Mouse (Mus musculus): ENCODE measurements around the gene Gtpbp1.
"Not testable (repeated sequence)": the region's sequence is repeated elsewhere in the genome, so short reads cannot be mapped to it uniquely, and the experiment has no call there.

Gene Gtpbp1

DNA sequence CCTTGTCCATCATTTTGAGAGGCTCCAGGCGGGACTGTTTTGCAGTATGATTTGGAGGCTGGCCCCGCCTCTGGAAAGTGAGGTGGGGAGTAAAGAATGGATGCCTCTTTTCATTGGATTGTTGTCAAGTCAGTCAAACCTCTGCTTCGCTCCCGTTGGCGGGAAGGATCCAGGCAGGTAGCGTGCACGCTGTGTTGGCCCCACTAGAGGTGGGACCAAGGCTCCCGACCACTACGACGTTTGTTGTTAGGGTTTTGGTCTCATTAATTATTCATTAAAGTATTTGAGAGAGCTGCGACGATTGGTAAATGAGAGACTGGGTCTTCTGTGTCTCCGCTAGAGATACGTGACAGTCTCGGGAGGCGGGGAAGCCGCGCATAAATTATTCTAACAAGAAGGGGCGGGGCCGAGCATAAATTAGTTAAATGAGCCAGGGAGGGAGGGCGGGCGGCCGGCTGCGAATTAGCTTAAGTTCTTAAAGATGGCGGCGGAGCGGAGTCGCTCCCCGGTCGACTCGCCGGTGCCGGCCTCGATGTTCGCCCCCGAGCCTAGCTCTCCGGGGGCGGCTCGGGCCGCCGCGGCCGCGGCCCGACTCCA, at the start of gene Gtpbp1:
Gtpbp1 (plus strand) TSS at position 420 of the 597 bp plus-strand sequence.
- DNase-seq (ENCODE audit: low read depth) = peak; percentile 100

DNA sequence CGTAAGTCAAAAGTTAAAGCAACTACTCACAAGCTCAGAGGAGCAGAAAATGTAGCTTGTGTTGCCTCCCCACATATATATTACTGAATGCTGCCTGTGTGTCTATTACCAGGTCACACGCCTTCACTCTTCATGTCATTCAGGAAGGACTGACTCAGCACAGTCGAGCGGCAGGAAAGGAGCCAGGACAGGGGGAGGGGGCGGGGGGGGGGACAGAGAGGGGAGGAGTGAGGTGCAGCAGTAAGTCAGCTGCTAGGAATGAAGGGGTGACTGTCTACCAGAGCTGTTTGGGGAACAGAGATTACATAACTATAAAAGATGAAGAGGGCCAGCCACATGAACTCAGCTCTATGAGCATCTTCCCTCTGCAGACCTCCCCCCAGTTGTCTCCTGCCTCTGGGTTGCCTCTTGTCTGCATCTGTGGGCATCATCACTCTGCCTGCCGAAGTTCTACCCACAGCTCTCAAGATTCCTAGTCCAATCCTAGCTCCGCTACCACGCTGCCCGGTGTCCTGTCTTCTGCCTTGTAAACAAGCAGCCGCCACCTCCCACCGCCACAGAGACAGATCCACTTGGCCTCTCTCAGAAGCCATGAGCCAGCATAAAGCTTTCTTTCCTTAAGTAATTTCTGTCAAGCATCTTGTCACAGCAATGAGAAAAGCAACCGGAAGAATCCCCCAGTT, 49.4 kb upstream of the Gtpbp1 start:
- no peak for DNase-seq (ENCODE audit: low read depth)

DNA sequence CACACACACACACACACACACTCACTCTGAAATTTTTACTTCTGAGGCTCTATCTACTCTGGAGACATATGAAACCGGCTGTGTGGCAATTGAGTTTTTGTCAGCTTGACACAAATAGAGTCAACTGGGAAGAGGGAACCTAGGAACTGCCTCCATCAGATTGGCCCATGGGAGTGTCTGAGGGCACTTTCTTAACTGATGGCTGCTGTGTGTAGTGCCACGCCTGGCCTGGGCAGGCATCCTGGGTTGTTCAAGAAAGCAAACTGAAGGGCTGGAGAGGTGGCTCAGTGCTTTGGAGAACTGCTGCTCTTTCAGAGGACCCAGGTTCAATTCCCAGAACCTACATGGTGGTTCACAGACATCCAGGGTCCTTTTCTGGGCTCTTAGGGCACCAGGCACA, 45.2 kb upstream of the Gtpbp1 start:
- DNase-seq (ENCODE audit: low read depth) = no peak

DNA sequence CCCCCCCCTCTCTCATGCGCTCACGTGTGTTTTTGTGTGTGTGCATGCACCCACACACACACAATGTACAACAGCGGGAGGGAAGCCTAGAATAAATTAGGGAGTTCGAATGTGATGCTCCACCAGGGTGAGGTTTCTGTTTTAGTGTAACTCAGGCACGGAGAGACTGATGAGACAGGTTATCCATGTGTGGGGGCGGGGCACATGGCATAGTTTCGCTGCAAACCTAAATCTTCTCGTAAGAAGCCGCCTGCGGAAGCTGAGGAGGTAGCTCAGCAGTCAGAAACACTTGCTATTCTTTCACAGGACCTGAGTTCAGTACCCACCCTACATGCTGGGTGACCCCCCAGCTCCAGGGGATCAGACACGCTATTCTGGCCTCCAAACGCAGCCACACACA, 42.5 kb upstream of the Gtpbp1 start:
- no peak for DNase-seq (ENCODE audit: low read depth)

DNA sequence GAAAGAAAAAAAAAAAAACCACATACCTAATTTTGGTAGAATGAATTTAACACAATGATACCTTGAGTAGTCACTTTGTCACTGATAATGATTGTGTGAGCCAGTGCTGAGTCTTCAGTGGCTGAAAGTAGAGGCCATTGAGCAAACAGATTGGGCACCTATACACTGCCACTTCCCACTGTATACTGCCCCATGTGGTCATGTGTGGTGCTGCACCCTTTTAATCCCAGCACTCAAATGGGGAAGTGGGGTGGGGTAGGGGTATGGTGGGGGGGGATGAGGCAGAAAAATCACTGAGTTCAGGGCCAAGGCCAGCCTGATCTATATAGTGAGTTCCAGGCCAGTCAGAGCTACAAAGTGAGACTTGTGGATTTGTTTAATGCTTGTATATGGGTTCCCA, 40.1 kb upstream of the Gtpbp1 start:
- no peak for DNase-seq (ENCODE audit: low read depth)

DNA sequence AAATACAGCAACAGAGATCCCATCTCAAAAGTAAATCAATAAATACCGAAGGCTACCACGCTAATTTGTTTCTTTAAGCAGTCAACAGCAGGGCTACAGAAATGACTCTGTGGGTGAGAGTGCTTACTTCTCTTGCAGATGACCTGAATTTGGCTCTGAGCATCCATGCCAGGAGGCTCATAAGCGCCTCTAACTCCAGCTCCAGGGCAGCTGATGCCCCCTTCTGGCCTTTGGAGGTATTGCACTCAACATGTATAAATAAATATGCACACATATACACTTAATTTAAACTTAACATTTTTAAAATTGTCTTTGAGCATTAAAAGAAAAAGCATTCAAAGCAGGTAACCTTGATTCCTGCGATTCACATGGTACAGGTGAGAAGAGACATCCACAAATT, 39.2 kb upstream of the Gtpbp1 start:
- no peak for DNase-seq (ENCODE audit: low read depth)

DNA sequence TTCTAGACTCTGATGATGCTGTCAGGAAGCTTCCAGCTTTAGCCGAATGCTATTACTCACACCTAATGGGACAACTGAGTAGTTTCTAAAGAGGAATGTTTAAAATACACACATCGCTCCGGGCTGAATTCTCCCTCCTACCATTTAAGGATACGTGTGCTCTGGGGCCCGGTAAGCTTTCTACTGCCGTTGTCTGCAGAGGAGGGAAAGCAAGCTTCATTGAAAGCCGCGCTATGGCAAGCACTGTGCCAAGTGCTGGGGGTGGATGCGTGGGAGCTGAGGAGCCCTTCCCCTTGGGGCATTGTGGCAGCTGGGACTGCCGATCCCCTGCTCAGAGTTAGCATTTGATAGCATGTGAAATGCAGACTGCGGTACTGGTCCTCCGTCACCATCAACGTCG, 34.2 kb upstream of the Gtpbp1 start:
- no peak for DNase-seq (ENCODE audit: low read depth)

DNA sequence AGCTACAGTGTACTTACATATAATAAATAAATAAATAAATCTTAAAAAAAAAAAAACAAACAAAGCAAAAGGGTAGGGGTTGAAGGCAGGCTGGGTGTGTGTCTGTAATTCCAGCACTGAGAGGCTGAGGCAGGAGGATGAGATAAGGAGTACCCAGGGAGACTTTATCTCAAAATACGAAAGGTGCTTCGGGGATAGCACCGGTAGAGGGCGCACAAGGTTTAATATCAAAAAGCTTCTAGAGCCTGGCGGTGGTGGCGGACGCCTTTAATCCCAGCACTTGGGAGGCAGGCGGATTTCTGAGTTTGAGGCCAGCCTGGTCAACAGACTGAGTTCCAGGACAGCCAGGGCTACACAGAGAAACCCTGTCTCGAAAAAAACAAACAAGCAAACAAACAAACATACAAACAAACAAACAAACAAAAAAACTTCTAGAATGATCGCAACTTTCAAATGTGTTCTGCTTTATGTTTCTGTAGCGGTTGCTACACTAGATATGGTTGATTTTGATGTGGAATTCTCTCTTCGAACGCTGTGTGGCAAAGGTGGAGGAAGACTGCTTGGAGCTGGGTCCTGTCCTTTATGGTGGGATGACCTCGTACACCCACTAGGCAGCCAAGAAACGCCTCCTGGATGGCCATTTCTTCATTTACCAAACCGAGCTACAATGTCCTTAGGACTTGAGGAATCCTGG, 32.7 kb upstream of the Gtpbp1 start:
- peak; percentile 94 for DNase-seq (ENCODE audit: low read depth)

DNA sequence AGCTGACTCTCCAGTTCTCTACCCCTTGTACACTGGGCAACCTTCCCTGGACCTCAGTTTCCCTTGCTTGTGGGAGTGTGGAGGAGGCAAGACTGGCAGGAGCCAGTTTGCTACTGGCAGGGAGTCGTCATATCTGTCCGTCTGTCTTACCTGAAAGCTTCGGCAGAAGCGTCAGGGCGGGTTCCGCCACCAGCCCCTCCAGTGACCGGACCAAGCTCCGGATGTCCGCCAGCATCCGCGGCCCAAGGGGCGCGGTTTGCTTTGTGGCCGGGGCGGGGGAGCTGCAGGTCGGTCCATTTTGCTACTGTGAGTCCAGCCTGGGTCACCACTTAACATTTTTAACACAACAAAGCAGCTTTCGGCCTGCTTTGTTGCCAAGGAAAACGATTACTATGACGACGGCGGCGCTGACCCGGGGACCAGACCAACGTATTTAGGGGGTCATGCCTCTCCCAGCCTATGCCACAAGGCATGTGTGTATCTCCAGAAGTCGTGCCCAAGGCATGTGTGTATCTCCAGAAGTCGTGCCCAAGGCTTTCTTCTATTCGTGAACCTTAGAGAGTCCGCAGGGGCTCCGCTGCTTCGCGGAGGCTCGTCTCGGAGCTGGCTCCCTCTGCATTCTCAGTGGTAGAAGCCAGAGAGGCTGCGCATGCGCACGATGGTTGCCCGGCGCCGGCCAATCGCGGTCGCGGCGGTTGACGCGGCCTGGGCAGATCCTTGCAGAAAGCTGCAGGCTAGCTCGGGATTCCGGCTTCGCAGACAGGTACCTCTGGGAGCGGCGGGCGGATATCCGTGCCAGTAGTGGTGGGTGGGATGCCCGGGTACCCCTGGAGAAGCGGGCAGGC, 31.9 kb upstream of the Gtpbp1 start, which contains the start of the genes Fam227a and Cby1:
Fam227a (minus strand) TSS at position 426 of the 845 bp plus-strand sequence.
Cby1 (plus strand) TSS at position 669 of the 845 bp plus-strand sequence.
- peak; percentile 87 for DNase-seq (ENCODE audit: low read depth)

DNA sequence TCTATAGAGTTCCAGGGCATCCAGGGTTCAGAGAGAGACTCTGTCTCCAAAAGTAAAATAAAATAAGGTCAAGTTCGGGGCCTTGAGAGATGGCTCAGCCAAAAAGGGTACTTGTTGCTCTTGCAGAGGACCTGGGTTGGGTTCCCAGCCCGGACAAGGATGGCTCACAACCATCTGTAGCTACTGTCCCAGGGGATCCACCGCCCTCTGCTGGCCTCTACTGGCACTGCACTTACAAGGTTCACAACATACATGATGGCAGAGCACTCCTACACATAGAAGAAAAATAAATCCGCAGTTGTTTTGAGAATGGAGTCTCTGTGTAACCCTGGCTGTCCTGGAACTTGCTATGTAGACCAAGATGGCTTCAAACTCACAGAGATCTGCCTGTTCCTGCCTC, 28.8 kb upstream of the Gtpbp1 start:
- DNase-seq (ENCODE audit: low read depth) = no peak

DNA sequence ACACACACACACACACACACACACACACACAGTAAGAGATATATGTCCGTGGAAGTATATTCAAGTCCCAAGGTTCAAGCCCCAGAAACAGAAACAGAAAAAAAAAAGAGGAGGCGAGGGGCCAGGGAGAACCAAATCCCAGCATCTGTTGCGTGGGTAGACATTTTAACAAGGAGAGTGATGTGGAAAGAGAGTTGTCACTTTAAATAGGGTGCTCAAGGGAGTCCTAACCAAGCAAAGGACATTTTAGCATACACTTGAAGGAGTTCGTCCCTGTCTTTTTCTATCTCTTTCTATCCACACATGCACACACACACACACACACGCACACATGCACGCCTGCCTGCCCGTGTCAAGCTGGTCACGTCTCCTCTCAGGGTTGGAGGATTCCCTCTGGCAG, 26.0 kb upstream of the Gtpbp1 start:
- no peak for DNase-seq (ENCODE audit: low read depth)

DNA sequence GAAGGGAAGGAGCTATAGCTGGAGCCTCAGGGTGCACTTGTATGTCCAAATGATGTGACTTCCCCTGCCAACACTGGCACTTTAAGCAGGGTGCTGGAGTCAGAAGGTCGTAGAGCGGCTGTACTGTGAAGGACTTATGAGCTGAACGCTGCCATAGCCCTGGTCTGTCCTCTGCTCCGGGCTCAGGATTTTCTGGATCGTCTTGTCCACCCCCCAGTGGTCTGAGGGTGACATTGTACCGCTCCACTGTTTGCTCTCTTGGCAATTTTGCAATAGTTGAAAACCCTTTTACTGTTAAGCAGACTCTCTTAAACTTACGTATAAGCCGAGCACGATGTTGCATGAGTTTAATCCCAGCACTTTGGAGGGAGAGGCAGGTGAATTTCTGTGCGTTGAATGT, 21.4 kb upstream of the Gtpbp1 start:
- DNase-seq (ENCODE audit: low read depth) = no peak

DNA sequence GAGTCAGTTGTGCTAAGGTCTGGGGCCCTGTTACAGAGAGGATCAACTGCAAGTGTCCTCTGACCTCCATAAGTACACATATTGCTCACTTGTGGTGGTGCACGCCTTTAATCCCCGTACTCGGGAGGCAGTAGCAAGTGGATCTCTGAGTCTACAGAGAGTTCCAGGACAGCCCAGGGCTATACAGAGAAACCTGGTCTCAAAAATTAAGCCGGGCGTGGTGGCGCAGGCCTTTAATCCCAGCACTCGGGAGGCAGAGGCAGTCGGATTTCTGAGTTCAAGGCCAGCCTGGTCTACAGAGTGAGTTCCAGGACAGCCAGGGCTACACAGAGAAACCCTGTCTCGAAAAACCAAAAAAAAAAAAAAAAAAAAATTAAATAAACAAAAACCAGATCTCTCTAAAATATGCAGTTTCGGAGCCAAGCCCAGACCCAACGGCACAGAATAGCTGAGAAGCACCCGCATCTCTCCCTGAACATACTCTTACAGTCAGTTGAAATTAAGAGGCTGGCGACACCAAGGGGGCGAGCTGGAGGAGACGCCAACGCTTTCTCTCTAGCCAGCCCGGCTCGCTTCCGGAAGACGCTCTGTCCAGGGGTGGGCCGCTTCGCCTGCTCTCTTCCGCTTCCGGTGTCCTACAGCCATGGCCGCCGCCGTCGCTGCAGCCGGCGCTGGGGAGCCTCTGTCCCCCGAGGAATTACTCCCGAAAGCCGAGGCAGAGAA, 20.2 kb upstream of the Gtpbp1 start, which contains the start of gene Tomm22:
Tomm22 (plus strand) TSS at position 613 of the 723 bp plus-strand sequence.
- DNase-seq (ENCODE audit: low read depth) = peak; percentile 81

DNA sequence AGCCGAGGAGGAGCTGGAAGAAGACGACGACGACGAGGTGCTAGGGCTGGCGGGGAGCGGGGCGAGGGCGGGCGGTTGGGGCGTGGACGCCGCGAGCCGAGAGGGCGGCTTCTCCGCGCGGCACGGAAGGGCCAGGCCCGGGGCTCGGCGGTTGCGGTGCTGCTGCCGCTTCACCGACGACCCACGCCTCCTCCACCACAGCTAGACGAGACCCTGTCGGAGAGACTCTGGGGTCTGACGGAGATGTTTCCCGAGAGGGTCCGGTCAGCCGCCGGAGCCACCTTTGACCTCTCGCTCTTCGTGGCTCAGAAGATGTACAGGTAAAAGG, 19.7 kb upstream of the Gtpbp1 start:
- DNase-seq (ENCODE audit: low read depth) = no peak

DNA sequence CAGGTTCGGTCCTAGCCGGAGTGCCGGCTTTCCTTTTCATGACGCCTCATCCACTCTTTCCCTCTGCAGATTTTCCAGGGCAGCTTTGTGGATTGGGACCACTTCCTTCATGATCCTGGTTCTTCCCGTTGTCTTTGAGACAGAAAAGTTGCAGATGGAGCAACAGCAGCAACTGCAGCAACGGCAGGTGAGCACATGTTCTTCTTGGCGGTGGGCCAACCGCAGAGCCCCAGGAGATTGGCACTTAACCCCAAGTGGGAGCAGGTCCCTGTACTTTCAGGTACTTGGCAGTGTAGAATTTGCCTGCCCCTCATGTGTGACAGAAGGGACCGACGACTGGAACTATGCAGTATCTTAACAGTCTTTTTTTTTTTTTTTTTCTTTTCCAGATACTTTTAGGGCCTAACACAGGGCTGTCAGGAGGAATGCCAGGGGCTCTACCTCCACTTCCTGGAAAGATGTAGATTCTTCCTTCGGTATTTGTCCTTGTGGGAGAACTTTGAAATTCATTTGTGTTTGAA, 18.8 kb upstream of the Gtpbp1 start:
- not testable (repeated sequence) for DNase-seq (ENCODE audit: low read depth)

DNA sequence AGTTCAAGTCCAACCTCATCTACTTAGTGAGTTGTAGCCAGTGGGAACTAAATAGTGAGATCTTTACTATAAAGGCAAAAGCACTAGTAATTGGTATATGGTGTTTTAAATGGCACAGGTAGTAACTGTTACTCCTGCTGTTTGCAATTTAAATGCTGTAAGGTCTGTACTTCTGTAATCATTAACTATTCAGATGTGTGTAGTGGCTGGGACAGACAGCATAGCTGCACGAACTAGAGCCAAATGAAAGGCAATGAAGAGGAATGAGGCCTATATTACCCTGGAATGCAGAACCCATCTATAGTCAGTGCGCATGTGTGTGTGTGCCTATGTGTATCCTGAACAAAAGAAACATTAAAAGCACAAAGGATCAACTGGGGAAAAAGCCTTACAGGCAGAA, 12.7 kb upstream of the Gtpbp1 start:
- no peak for DNase-seq (ENCODE audit: low read depth)

DNA sequence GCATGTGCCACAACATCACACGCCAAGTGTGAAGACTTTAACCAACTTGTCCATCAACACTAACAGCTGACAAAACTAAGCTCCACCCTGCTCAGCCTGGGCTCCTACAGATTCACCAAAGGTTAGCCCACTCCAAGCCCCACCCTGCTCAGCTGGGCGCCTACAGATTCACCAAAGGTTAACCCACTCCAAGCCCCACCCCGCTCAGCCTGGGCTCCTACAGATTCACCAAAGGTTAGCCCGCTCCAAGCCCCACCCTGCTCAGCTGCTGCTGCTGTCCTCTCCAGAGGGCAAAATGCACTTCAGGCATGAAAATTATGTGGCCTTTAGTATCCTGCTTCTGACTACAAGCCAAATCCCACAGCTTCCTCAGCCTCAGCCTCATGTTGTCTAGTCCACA, 8.7 kb upstream of the Gtpbp1 start:
- DNase-seq (ENCODE audit: low read depth) = no peak

DNA sequence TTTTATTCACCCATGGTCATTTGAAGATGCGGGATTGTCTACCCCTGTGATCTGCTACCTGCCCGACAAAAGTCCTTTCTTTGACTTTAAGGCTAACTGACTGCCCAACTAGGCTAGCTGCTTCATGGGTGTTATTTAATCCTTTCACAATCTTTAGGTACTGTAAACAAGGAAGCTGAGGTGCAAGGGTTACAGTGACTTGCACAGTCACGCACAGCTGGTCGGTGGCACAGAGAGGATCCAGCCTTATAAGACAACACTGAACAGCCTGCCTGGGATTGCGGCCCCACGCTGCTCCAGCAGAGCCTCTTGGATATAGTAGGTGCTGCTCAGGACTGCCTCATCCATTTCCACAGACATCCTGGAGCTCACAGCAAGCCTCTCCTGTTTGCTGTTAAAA, 7.5 kb upstream of the Gtpbp1 start:
- no peak for DNase-seq (ENCODE audit: low read depth)

DNA sequence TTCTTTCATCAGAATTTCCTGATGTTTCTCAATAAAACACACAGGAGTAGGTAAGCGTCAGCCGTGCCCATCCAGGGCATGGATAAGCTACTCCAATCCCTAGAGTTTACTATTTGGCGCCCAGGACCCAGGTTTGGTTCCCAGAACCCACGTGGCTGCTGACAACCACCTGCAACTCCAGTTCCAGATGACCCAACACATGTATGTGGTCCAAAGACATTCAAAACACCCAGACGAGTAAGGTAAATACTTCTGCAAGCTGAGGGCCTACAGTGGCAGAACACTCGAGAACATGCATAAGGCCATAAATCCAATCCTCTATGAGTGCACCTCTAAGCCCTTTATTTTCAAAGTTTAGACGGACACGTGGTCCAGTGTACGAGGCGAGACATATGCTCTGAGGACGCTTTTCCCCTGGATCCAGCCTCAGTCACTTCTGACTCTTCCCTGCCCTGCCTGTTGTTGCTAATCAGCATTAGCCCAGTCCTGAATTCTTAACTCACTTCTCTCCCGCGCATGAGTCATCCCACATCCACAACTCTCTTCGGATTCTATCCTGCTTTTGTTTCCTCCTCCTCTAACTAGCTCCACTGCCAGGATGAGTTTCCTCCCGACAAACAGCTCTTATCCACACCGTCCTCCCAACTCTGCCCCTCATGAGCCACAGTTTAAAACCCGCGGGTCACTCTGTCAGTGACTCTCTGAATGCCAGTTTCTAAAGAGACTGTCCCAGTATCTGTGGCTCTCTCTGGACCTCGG, 6.8 kb upstream of the Gtpbp1 start:
- DNase-seq (ENCODE audit: low read depth) = no peak

DNA sequence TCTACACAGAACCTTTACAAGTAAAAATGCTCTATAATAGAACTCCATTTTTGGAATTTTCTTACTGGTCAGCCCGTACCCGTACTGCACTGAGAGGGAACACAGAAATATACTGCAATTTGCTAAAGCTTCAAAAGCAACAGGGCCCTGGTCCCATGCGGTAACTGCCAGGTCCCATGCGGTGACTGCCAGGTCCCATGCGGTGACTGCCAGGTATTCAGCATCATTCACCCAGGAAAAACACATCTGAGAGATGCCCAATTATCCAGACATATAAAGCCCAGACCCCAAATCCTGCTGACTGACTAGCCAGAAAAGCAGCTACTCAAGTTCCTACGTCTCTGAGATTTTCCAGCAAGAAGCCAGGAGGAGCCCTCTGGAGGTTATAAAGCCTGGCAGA, 6.0 kb upstream of the Gtpbp1 start:
- DNase-seq (ENCODE audit: low read depth) = no peak

DNA sequence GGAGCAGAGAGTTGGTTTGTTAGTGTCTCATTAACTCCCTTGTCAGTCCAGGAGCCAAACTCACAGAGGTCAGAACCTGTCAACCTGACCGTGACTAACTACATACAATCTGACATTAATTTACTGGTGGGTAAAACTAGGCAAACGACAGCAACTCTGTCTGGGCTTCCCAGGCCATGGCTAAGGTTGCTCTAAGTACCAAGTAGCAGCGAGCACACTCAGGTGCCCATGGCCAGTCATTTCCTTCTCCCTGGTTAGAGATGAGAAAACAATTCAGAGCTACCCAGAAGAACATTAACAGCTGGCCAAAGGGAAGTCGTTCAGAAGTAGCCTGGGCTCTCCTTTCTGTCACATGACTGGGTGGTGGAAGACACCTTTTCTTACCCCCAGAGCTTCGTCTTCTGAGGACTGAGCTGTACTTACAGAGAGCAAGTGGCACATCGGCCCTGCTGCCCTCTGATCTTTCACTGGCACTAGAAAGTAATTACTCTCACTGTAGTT, 5.5 kb upstream of the Gtpbp1 start:
- no peak for DNase-seq (ENCODE audit: low read depth)
